Mouse (Mus musculus) lung, postnatal 0 days (tissue): ENCODE data around the gene Kcnc1. TPM values are rescaled to one million over a fixed set of nuclear protein-coding genes. Genes with fewer than 3 reads are reported as not detected.

ENCODE experiments used
- ATAC-seq: fragments of 200-750 bp; cut with Nextera tagmentation; 2 replicates; pipeline ENCODE4 v1.8.0; 2017; ENCODE audit warnings: moderate library complexity
- DNase-seq: peaks from one replicate; pipeline ENCODE4 v3.0.0-alpha.2; 2016; ENCODE audit warnings: low spot score
- H3K27ac ChIP-seq: fragments of 300-500 bp; sonication (generic); 2 replicates; pipeline ENCODE4 v1.5.1; 2014; ENCODE audit warnings: antibody characterized with exemption, mild to moderate bottlenecking, low read length, mixed read lengths
- H3K27me3 ChIP-seq: fragments of 300-500 bp; sonication (generic); replicated peaks from 2 replicates; pipeline ENCODE4 v1.6.1; 2014; ENCODE audit warnings: low read length, mixed read lengths; ENCODE audit not compliant: insufficient read depth
- H3K36me3 ChIP-seq: fragments of 300-500 bp; sonication (generic); 2 replicates; pipeline ENCODE4 v1.6.1; 2014; ENCODE audit warnings: low read length, mixed read lengths; ENCODE audit not compliant: insufficient read depth
- H3K4me1 ChIP-seq: fragments of 300-500 bp; sonication (generic); 2 replicates; pipeline ENCODE4 v1.6.1; 2014; ENCODE audit warnings: antibody characterized with exemption, low read depth, low read length, mixed read lengths; ENCODE audit not compliant: insufficient read depth
- H3K4me2 ChIP-seq: fragments of 300-500 bp; sonication (generic); replicated peaks from 2 replicates; pipeline ENCODE4 v1.6.1; 2014; ENCODE audit warnings: low read depth, mild to moderate bottlenecking, low read length, moderate library complexity, mixed read lengths
- H3K4me3 ChIP-seq: fragments of 300-500 bp; sonication (generic); 2 replicates; pipeline ENCODE4 v1.5.1; 2014; ENCODE audit warnings: low read depth, low read length
- H3K9ac ChIP-seq: fragments of 300-500 bp; sonication (generic); replicated peaks from 2 replicates; pipeline ENCODE4 v1.6.1; 2014; ENCODE audit warnings: low read depth, mild to moderate bottlenecking
- H3K9me3 ChIP-seq: fragments of 300-500 bp; sonication (generic); 2 replicates; pipeline ENCODE4 v1.6.1; 2016; ENCODE audit warnings: low read length, mixed read lengths
- CTCF ChIP-seq: IDR thresholded peaks from 2 replicates; pipeline ENCODE4 v1.5.1; 2016; ENCODE audit warnings: antibody characterized with exemption, mild to moderate bottlenecking
- EP300 ChIP-seq: IDR thresholded peaks from 2 replicates; pipeline ENCODE4 v1.6.1; 2016; ENCODE audit warnings: antibody characterized with exemption, mild to moderate bottlenecking, control low read depth
- WGBS: fragments of 180-500 bp; shearing (Covaris S2); extraction: QIAGEN DNeasy Blood & Tissue Kit; methylation state at CpG from one replicate; pipeline ENCODE4 v1.1.7; 2014; 5-methylcytosine and 5-hydroxymethylcytosine counted together
- polyA plus RNA-seq: library from polyadenylated mRNA; unstranded; fragments of >200 nt; fragmentation: Nextera tagmentation; extraction: Ambion mirVana; gene quantifications from 2 replicates; pipeline ENCODE4 v1.2.1, GENCODE M21; 2015

Gene Kcnc1
- polyA plus RNA-seq, 1 experiment from 2014 or later: 0.07 TPM

- H3K27me3 ChIP-seq: no peaks in the 10 kb centered on the region
- H3K9ac ChIP-seq: no peak overlapping the region
- DNase-seq: no peak
- H3K36me3 ChIP-seq: no peaks in the 10 kb centered on the region
- H3K4me2 ChIP-seq: no peak overlapping the region
- no peak overlapping the region for H3K4me3 ChIP-seq
- no peaks in the 10 kb centered on the region for H3K4me1 ChIP-seq
- no peak overlapping the region for H3K27ac ChIP-seq
- WGBS: 63% methylated on average over 3 of the region's 3 CpGs
- TF ChIP-seq CTCF (no peak), EP300 (no peak)
- no peak for ATAC-seq
- no peaks in the 10 kb centered on the region for H3K9me3 ChIP-seq
These were observed 27.7 kb downstream of the Kcnc1 start for GRCm38 (mm10) chr7:46423951-46424350.

DNA sequence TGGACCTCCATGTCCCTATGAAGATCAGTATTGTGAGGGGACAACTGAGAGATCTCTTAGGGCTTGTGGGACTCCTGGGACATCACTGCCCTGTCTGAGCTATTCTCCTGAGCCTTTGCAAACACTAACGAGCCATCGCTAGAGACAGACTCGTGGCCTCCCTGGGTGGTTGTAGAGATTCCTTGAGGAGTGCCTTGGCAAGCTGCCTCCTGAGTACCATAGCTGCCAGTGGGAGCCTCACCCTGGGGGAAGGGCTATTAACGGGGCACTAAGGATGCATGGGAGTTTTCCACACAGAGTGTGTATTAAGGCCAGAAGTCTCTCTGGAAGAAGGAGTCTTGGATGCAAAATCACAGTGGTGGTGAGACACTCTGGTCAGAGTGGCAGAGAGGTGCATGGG, 28.7 kb downstream of the Kcnc1 start:
- DNase-seq (no peak), ATAC-seq (no peak)
- H3K9me3 ChIP-seq: no peaks in the 10 kb centered on the region
- no peak overlapping the region for H3K27ac ChIP-seq
- H3K4me2 ChIP-seq: no peak overlapping the region
- H3K4me1 ChIP-seq: no peaks in the 10 kb centered on the region
- no peak overlapping the region for H3K4me3 ChIP-seq
- no peaks in the 10 kb centered on the region for H3K27me3 ChIP-seq
- H3K36me3 ChIP-seq: no peaks in the 10 kb centered on the region
- 54% methylated on average over 4 of the region's 4 CpGs for WGBS
- H3K9ac ChIP-seq: no peak overlapping the region
- TF ChIP-seq CTCF (no peak), EP300 (no peak)

DNA sequence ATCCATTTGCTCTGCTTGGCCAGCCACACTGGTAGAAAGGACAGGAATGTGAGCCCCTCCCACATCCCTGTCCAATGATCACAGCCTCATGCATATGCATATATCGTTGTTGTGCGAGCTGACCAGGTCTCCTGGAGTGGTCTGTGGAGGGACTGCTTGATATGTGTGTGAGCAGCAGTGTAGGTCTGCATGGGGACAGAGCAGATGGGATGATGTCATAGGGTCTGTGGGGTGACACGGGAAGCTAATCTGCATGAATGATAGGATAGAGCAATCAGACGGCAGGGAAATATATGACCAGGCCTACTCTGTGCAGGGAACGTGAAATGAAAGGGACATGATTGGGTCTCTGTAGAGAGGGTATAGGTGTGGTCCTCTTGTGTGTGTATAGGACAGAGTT, 37.6 kb downstream of the Kcnc1 start:
- no peak for DNase-seq
- no peak for TF ChIP-seq EP300
- no peak for TF ChIP-seq CTCF
- no peak overlapping the region for H3K27ac ChIP-seq
- H3K9me3 ChIP-seq: no peaks in the 10 kb centered on the region
- H3K4me2 ChIP-seq: no peak overlapping the region
- H3K27me3 ChIP-seq: no peaks in the 10 kb centered on the region
- H3K9ac ChIP-seq: no peak overlapping the region
- no peaks in the 10 kb centered on the region for H3K36me3 ChIP-seq
- no peak for ATAC-seq
- 65% methylated on average over 5 of the region's 5 CpGs for WGBS
- H3K4me1 ChIP-seq: no peaks in the 10 kb centered on the region
- no peak overlapping the region for H3K4me3 ChIP-seq

GRCm38 (mm10) chr7:46435833-46436232, 39.5 kb downstream of the Kcnc1 start:
- Histone ChIP-seq H3K27me3 (no peaks in the 10 kb centered on the region), H3K4me3 (no peak overlapping the region), H3K36me3 (no peaks in the 10 kb centered on the region), H3K27ac (no peak overlapping the region), H3K9me3 (no peaks in the 10 kb centered on the region), H3K9ac (no peak overlapping the region), H3K4me2 (no peak overlapping the region), H3K4me1 (no peaks in the 10 kb centered on the region)
- DNase-seq (no peak), ATAC-seq (no peak)
- WGBS: 88% methylated on average over 5 of the region's 5 CpGs
- TF ChIP-seq EP300 (no peak), CTCF (no peak)

GRCm38 (mm10) chr7:46438537-46439141, 42.3 kb downstream of the Kcnc1 start:
- H3K4me2 ChIP-seq: no peak overlapping the region
- TF ChIP-seq EP300: no peak
- no peak for TF ChIP-seq CTCF
- no peak overlapping the region for H3K27ac ChIP-seq
- 56% methylated on average over 9 of the region's 9 CpGs for WGBS
- ATAC-seq (no peak), DNase-seq (no peak)
- H3K36me3 ChIP-seq: no peaks in the 10 kb centered on the region
- no peak overlapping the region for H3K9ac ChIP-seq
- H3K27me3 ChIP-seq: no peaks in the 10 kb centered on the region
- H3K9me3 ChIP-seq: no peaks in the 10 kb centered on the region
- H3K4me1 ChIP-seq: no peaks in the 10 kb centered on the region
- no peak overlapping the region for H3K4me3 ChIP-seq

- H3K36me3 ChIP-seq: no peaks in the 10 kb centered on the region
- ATAC-seq: no peak
- WGBS: 83% methylated on average over 10 of the region's 10 CpGs
These were observed 46.9 kb downstream of the Kcnc1 start for GRCm38 (mm10) chr7:46443163-46443562.

GRCm38 (mm10) chr7:46445896-46446295, 49.6 kb downstream of the Kcnc1 start:
- H3K27ac ChIP-seq: no peak overlapping the region
- DNase-seq: peak; percentile 24
- WGBS: 44% methylated on average over 6 of the region's 6 CpGs

More at GRCm38 (mm10) chr7:46443163-46443562, 46.9 kb downstream of the Kcnc1 start:
- no peak overlapping the region for H3K9ac ChIP-seq
- H3K4me3 ChIP-seq: no peak overlapping the region
- H3K27me3 ChIP-seq: no peaks in the 10 kb centered on the region
- TF ChIP-seq EP300 (no peak), CTCF (no peak)
- no peak for DNase-seq
- no peak overlapping the region for H3K27ac ChIP-seq
- H3K4me1 ChIP-seq: no peaks in the 10 kb centered on the region
- H3K4me2 ChIP-seq: no peak overlapping the region
- no peaks in the 10 kb centered on the region for H3K9me3 ChIP-seq

More at GRCm38 (mm10) chr7:46445896-46446295, 49.6 kb downstream of the Kcnc1 start:
- Histone ChIP-seq H3K9ac (no peak overlapping the region), H3K9me3 (no peaks in the 10 kb centered on the region), H3K4me3 (no peak overlapping the region), H3K4me1 (no peaks in the 10 kb centered on the region), H3K36me3 (no peaks in the 10 kb centered on the region), H3K27me3 (no peaks in the 10 kb centered on the region), H3K4me2 (no peak overlapping the region)
- TF ChIP-seq CTCF (no peak), EP300 (no peak)
- ATAC-seq: peak; percentile 56
